Mouse (Mus musculus): Measurements from ENCODE around the gene Npl.

DNA sequence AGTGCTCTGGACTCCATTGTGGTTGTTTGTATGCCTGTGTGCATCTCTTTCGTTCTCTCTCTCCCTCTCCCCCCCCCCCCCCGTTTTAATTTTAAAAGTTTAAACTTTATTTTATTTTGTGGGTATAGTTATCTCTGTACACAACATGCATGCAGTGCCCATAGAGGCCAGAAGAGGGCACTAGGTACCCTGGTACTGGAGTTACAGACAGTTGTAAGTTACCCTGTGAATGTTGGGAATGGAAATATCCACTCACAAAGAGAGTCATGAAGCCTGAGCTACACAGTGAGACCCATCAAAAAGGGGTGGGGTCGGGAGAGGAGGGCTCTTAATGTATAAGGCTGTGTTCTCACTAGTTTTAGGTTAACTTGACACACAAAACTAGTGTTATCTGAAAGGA, 969 bp upstream of the Npl start:
- TF ChIP-seq POLR2A (IDR thresholded peaks at IDR 0.05; ENCODE audit: low read depth, low read length), result no peak
- TF ChIP-seq CTCF (IDR thresholded peaks at IDR 0.05; ENCODE audit: borderline replicate concordance, insufficient read depth, low read length), result no peak
